Mouse (Mus musculus): ENCODE measurements around the gene Gm11568. TPM values are rescaled to one million over a fixed set of nuclear protein-coding genes. Genes with fewer than 3 reads are reported as not detected.

The Gm11568 gene
- not detected in 2 replicates for polyA plus RNA-seq (2012; rRNA removed)

DNA sequence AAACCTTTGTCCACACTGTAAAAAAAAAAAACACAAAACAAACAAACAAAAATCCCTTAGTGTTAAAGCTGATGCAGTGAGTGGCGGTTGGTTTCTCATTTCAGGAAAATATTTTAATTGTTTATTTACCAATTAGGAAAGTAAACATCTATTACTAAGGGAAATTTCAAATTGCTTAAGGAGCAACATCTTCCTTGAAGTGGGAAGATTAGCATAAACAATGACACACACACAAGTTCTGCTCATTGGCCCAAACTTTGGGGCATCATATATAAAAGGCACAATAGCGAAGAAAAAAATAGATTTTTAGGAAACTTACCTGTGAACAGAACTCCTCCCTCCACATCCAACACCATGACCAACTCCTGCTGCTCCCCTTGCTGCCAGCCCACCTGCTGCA is at the start of gene Gm11568:
Gene Gm11568 (plus strand): TSS at position 301 of the 400 bp plus-strand sequence.

DNA sequence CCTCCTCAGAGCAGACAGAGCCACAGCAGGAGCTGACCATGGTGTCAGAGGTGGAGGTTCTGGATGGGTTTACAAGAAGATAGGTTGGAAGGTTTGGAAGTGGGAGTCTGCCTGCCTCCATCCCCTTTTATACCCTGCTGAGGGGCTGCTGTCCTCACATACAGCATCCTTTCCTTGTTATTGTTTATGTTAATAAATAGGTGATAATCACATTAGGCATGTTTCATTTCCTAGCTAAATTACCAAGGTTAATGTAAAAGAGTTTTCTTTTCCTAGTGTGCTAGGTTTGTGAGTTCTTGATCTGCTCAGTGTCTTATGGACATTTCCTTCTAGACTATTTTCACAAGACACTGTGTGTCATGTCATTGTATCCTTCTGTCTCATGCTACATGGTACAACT is 47.9 kb upstream of the Gm11568 start, which contains the start of gene Krtap4-13:
Gene Krtap4-13 (minus strand): TSS at position 101 of the 400 bp plus-strand sequence.

DNA sequence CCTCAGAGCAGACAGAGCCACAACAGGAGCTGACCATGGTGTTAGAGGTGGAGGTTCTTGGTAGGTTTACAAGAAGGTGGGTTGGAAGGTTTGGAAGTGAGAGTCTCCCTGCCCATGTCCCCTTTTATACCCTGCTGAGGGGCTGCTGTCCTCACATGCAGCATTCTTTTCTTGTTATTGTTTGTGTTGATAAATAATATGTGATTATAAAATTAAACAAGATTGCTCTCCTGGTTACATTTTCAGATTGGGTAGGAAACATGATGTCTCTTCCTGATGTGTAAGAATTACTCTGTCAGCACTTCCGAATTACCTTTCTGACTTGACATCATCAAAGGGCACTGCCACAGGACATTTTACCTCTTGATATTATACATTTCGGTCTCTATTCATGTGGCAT is 42.2 kb upstream of the Gm11568 start, which contains the start of gene Gm11564:
Gene Gm11564 (minus strand): TSS at position 101 of the 400 bp plus-strand sequence.

DNA sequence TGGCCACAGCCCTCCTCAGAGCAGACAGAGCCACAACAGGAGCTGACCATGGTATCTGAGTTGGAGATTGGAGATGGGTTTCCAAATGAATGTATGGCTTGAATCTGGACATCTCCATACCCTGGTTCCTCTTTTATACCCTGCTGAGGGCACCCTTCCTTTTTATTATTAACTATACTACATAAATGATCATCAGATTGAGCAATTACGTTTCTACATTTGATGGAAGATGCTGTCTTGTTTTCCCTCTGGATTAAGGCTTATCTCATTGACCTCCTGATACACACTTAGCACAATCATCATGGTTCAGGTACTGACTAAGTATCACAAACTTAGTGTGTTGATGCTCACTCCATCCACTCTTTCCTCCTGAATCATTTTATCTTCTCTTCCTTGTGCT is 19.8 kb upstream of the Gm11568 start, which contains the start of gene 2300003K06Rik:
Gene 2300003K06Rik (minus strand): TSS at position 101 of the 400 bp plus-strand sequence.

DNA sequence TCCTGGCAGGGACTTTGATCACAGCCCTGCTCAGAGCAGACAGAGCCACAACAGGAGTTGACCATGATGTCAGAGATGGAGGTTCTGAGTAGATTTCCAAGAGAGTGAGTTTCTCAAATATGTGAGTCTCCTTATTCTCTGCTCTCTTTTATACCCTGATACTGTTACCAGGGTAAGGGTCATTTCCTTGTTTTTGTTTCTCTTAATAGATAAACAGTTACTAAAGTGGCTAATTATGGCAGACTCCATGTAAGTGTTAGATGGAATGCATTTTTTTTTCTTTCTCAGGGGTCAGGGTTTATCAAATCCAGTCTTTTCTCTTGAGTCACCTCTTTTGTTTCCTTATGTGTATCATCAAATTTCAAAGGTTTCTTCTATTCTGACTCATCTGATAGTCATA is 6.2 kb upstream of the Gm11568 start, which contains the start of gene Krtap4-16:
Gene Krtap4-16 (minus strand): TSS at position 101 of the 400 bp plus-strand sequence.

DNA sequence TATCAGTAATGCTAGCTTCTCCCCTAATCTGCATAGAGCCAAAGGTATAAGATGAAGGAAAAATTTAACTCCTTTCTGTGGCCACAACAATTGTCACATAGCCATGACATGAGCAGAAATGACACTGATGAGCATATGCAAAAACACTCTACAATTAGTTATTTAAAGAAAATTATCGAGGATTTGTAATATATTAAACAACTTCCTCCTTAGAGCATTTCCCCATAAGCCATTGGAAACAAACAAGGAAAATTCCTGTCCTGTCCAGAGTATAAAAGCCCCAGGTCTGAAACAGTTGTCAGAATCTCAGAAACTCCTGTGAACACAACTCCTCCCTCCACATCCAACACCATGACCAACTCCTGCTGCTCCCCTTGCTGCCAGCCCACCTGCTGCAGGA is 6.5 kb downstream of the Gm11568 start, which contains the start of gene Gm11559:
Gene Gm11559 (plus strand): TSS at position 301 of the 400 bp plus-strand sequence.

DNA sequence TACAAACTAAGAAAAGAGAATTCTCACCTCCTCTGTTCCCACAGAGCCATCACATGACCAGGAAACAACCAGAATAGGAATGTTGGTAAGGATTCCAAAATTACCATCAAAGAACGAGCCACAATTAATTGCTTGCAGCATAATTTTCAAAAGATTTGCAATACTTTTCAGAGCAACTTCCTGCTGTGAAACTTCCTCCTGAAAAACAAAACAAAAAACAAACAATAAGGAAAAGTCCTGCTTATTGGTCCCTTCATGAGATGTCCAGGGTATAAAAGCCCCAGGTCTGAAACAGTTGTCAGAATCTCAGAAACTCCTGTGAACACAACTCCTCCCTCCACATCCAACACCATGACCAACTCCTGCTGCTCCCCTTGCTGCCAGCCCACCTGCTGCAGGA is 15.4 kb downstream of the Gm11568 start, which contains the start of gene Krtap9-1:
Gene Krtap9-1 (plus strand): TSS at position 301 of the 400 bp plus-strand sequence.

DNA sequence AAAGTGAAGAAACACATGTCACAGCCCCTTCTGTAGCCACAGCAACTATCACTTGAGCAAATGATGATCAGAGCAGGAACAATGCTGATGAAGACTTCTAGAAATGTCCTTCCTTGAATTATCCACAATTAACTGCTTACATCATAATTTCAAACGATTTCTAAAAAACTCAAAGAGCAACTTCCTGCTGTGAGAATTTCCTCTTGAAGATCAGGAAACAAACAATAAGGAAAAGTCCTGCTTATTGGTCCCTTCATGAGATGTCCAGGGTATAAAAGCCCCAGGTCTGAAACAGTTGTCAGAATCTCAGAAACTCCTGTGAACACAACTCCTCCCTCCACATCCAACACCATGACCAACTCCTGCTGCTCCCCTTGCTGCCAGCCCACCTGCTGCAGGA is 21.2 kb downstream of the Gm11568 start, which contains the start of gene Gm11567:
Gene Gm11567 (plus strand): TSS at position 301 of the 400 bp plus-strand sequence.

DNA sequence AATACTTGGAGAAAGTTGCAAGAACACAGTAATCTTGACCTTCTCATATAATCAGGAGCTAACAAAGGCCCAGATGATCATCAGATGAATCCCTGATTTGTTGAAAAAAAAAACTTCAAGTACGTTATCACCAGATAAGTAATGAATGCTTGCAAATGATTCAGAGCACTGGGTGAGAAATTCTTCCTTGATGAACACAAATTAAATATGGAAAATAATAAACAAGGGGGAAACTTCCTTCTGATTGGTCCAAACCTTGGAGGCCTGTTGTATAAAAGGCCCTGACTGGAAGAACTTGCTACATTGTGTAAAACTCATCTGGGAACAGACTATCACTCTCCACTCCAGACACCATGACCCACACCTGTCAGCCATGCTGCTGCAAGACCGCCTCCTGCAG is 49.9 kb downstream of the Gm11568 start, which contains the start of gene Krtap31-1:
Gene Krtap31-1 (plus strand): TSS at position 301 of the 400 bp plus-strand sequence.

Other genes with a start within 250 kb of the Gm11568 start
- not detected in 2 replicates for gene Gm11937, start 247.7 kb upstream of the Gm11568 start, polyA plus RNA-seq (2012; rRNA removed)
- gene Krtap2-4, start 243.1 kb upstream of the Gm11568 start, polyA plus RNA-seq (2012; rRNA removed) = not detected in 2 replicates
- not detected in 2 replicates for gene Gm11562, start 237.5 kb upstream of the Gm11568 start, polyA plus RNA-seq (2012; rRNA removed)
- not detected in 2 replicates for gene Krtap4-1, start 229.7 kb upstream of the Gm11568 start, polyA plus RNA-seq (2012; rRNA removed)
- not detected in 2 replicates for gene Krtap4-2, start 222.8 kb upstream of the Gm11568 start, polyA plus RNA-seq (2012; rRNA removed)
- not detected in 2 replicates for gene Krtap4-7, start 213.8 kb upstream of the Gm11568 start, polyA plus RNA-seq (2012; rRNA removed)
- not detected in 2 replicates for gene Gm11555, start 207.7 kb upstream of the Gm11568 start, polyA plus RNA-seq (2012; rRNA removed)
- not detected in 2 replicates for gene Gm11563, start 199.0 kb upstream of the Gm11568 start, polyA plus RNA-seq (2012; rRNA removed)
- not detected in 2 replicates for gene Krtap4-6, start 192.0 kb upstream of the Gm11568 start, polyA plus RNA-seq (2012; rRNA removed)
- not detected in 2 replicates for gene Gm14190, start 167.2 kb upstream of the Gm11568 start, polyA plus RNA-seq (2012; rRNA removed)
- gene Gm14180, start 123.6 kb upstream of the Gm11568 start, polyA plus RNA-seq (2012; rRNA removed) = not detected in 2 replicates
- not detected in 2 replicates for gene Gm11595, start 85.0 kb upstream of the Gm11568 start, polyA plus RNA-seq (2012; rRNA removed)
- gene Krtap4-8, start 77.2 kb upstream of the Gm11568 start, polyA plus RNA-seq (2012; rRNA removed) = not detected in 2 replicates
- not detected in 2 replicates for gene Krtap4-9, start 72.7 kb upstream of the Gm11568 start, polyA plus RNA-seq (2012; rRNA removed)
- gene Gm11596, start 64.5 kb upstream of the Gm11568 start, polyA plus RNA-seq (2012; rRNA removed) = not detected in 2 replicates
- not detected in 2 replicates for gene Gm11569, start 59.0 kb upstream of the Gm11568 start, polyA plus RNA-seq (2012; rRNA removed)
- 0.25 TPM in 1 of 2 replicates, not detected in the other for gene Gm11554, start 53.5 kb upstream of the Gm11568 start, polyA plus RNA-seq (2012; rRNA removed)
- gene Krtap4-13, start 48.0 kb upstream of the Gm11568 start, polyA plus RNA-seq (2012; rRNA removed) = 0.36 TPM in 1 of 2 replicates, not detected in the other
- not detected in 2 replicates for gene Gm11564, start 42.3 kb upstream of the Gm11568 start, polyA plus RNA-seq (2012; rRNA removed)
- not detected in 2 replicates for gene 2300003K06Rik, start 19.9 kb upstream of the Gm11568 start, polyA plus RNA-seq (2012; rRNA removed)
- not detected in 2 replicates for gene Krtap4-16, start 6.3 kb upstream of the Gm11568 start, polyA plus RNA-seq (2012; rRNA removed)
- not detected in 2 replicates for gene Gm11559, start 6.6 kb downstream of the Gm11568 start, polyA plus RNA-seq (2012; rRNA removed)
- not detected in 2 replicates for gene Krtap9-1, start 15.5 kb downstream of the Gm11568 start, polyA plus RNA-seq (2012; rRNA removed)
- not detected in 2 replicates for gene Gm11567, start 21.3 kb downstream of the Gm11568 start, polyA plus RNA-seq (2012; rRNA removed)
- gene Krtap31-1, start 50.0 kb downstream of the Gm11568 start, polyA plus RNA-seq (2012; rRNA removed) = not detected in 2 replicates
- not detected in 2 replicates for gene Gm11565, start 56.8 kb downstream of the Gm11568 start, polyA plus RNA-seq (2012; rRNA removed)
- gene Krtap31-2, start 78.4 kb downstream of the Gm11568 start, polyA plus RNA-seq (2012; rRNA removed) = not detected in 2 replicates
- gene Krtap9-5, start 90.6 kb downstream of the Gm11568 start, polyA plus RNA-seq (2012; rRNA removed) = not detected in 2 replicates
- gene Krtap29-1, start 121.1 kb downstream of the Gm11568 start, polyA plus RNA-seq (2012; rRNA removed) = not detected in 2 replicates
- not detected in 2 replicates for gene Krtap16-1, start 128.7 kb downstream of the Gm11568 start, polyA plus RNA-seq (2012; rRNA removed)
- gene Krtap17-1, start 136.1 kb downstream of the Gm11568 start, polyA plus RNA-seq (2012; rRNA removed) = not detected in 2 replicates
- gene Krt33a, start 158.3 kb downstream of the Gm11568 start, polyA plus RNA-seq (2012; rRNA removed) = not detected in 2 replicates
- not detected in 2 replicates for gene Krt33b, start 172.0 kb downstream of the Gm11568 start, polyA plus RNA-seq (2012; rRNA removed)
- gene Krt34, start 183.6 kb downstream of the Gm11568 start, polyA plus RNA-seq (2012; rRNA removed) = not detected in 2 replicates
- 0.09 TPM in 1 of 2 replicates, not detected in the other for gene Krt31, start 192.6 kb downstream of the Gm11568 start, polyA plus RNA-seq (2012; rRNA removed)
- 2.5 TPM in 2 replicates for gene Krt32, start 230.3 kb downstream of the Gm11568 start, polyA plus RNA-seq (2012; rRNA removed)
- gene Krt35, start 238.3 kb downstream of the Gm11568 start, polyA plus RNA-seq (2012; rRNA removed) = 0.08 TPM in 1 of 2 replicates, not detected in the other
- 0.06 and 0.19 TPM in 2 replicates for gene Krt36, start 247.7 kb downstream of the Gm11568 start, polyA plus RNA-seq (2012; rRNA removed)